Mouse (Mus musculus): ENCODE measurements around the gene Gba. TPM values are rescaled to one million over a fixed set of nuclear protein-coding genes. Genes with fewer than 3 reads are reported as not detected.

Gene Gba
- total and polyA plus RNA-seq, 2 experiments from 2014 or later: 46.1 to 64.6 TPM

GRCm38 (mm10) chr3:89247466-89247865 is 44.7 kb downstream of the Gba start:
- no peak for ATAC-seq (ENCODE audit: low FRiP score)
- Histone ChIP-seq H3K36me3 (ENCODE audit: insufficient read depth, low read length) (peaks cover 6% of the 10 kb centered on the region; the same call in 1 of the 2 replicates), H3K4me3 (ENCODE audit: low read depth, low read length) (no peak overlapping the region), H3K4me2 (ENCODE audit: low read depth, low read length, poor library complexity, severe bottlenecking) (peak overlapping the region; percentile 92), H3K9ac (replicated peaks; ENCODE audit: low read length, poor library complexity, severe bottlenecking) (no peak overlapping the region), H3K4me1 (ENCODE audit: insufficient read depth, low read length) (peaks cover 12% of the 10 kb centered on the region; the same call in 1 of the 2 replicates), H3K27me3 (ENCODE audit: insufficient read depth, low read length) (no peaks in the 10 kb centered on the region), H3K9me3 (ENCODE audit: low read length) (no peaks in the 10 kb centered on the region), H3K27ac (ENCODE audit: low read depth, low read length) (no peak overlapping the region)
- no peak for TF ChIP-seq CTCF (IDR thresholded peaks at IDR 0.05)
- no peak for DNase-seq (ENCODE audit: low spot score)
- 90% methylated on average over 4 of the region's 4 CpGs for WGBS

- H3K27me3 ChIP-seq (ENCODE audit: insufficient read depth, low read length): no peaks in the 10 kb centered on the region
- H3K4me1 ChIP-seq (ENCODE audit: insufficient read depth, low read length): peaks cover 7% of the 10 kb centered on the region; the same call in 1 of the 2 replicates
- no peak overlapping the region for H3K27ac ChIP-seq (ENCODE audit: low read depth, low read length)
Observed at GRCm38 (mm10) chr3:89250435-89251040, 47.8 kb downstream of the Gba start.

GRCm38 (mm10) chr3:89251365-89251895 is 48.7 kb downstream of the Gba start:
- Histone ChIP-seq H3K4me3 (ENCODE audit: low read depth, low read length) (peak overlapping the region; percentile 1; the same call in 1 of the 2 replicates), H3K9ac (replicated peaks; ENCODE audit: low read length, poor library complexity, severe bottlenecking) (no peak overlapping the region), H3K4me2 (ENCODE audit: low read depth, low read length, poor library complexity, severe bottlenecking) (peak overlapping the region; percentile 21), H3K9me3 (ENCODE audit: low read length) (no peaks in the 10 kb centered on the region), H3K27me3 (ENCODE audit: insufficient read depth, low read length) (no peaks in the 10 kb centered on the region), H3K4me1 (ENCODE audit: insufficient read depth, low read length) (peaks cover 7% of the 10 kb centered on the region; the same call in 1 of the 2 replicates), H3K27ac (ENCODE audit: low read depth, low read length) (no peak overlapping the region), H3K36me3 (ENCODE audit: insufficient read depth, low read length) (peaks cover 5% of the 10 kb centered on the region; the same call in 1 of the 2 replicates)
- DNase-seq (ENCODE audit: low spot score) (no peak), ATAC-seq (ENCODE audit: low FRiP score) (no peak)
- TF ChIP-seq CTCF (IDR thresholded peaks at IDR 0.05): no peak
- 7% methylated on average over 17 of the region's 17 CpGs for WGBS

More at GRCm38 (mm10) chr3:89250435-89251040, 47.8 kb downstream of the Gba start:
- no peak for ATAC-seq (ENCODE audit: low FRiP score)
- DNase-seq (ENCODE audit: low spot score): peak; percentile 69
- Histone ChIP-seq H3K4me3 (ENCODE audit: low read depth, low read length) (no peak overlapping the region), H3K9me3 (ENCODE audit: low read length) (no peaks in the 10 kb centered on the region), H3K36me3 (ENCODE audit: insufficient read depth, low read length) (peaks cover 5% of the 10 kb centered on the region; the same call in 1 of the 2 replicates), H3K9ac (replicated peaks; ENCODE audit: low read length, poor library complexity, severe bottlenecking) (no peak overlapping the region), H3K4me2 (ENCODE audit: low read depth, low read length, poor library complexity, severe bottlenecking) (no peak overlapping the region)
- TF ChIP-seq CTCF (IDR thresholded peaks at IDR 0.05): peak; percentile 76
- 24% methylated on average over 7 of the region's 7 CpGs for WGBS

- H3K9me3 ChIP-seq (ENCODE audit: low read length): no peaks in the 10 kb centered on the region
- DNase-seq (ENCODE audit: low spot score): no peak
- no peak for ATAC-seq (ENCODE audit: low FRiP score)
- WGBS: 90% methylated on average over 5 of the region's 5 CpGs
- H3K4me2 ChIP-seq (ENCODE audit: low read depth, low read length, poor library complexity, severe bottlenecking): no peak overlapping the region
- no peak overlapping the region for H3K9ac ChIP-seq (replicated peaks; ENCODE audit: low read length, poor library complexity, severe bottlenecking)
- no peaks in the 10 kb centered on the region for H3K4me1 ChIP-seq (ENCODE audit: insufficient read depth, low read length)
- TF ChIP-seq CTCF (IDR thresholded peaks at IDR 0.05): no peak
- H3K27me3 ChIP-seq (ENCODE audit: insufficient read depth, low read length): no peaks in the 10 kb centered on the region
- no peaks in the 10 kb centered on the region for H3K36me3 ChIP-seq (ENCODE audit: insufficient read depth, low read length)
- no peak overlapping the region for H3K27ac ChIP-seq (ENCODE audit: low read depth, low read length)
- H3K4me3 ChIP-seq (ENCODE audit: low read depth, low read length): no peak overlapping the region
Observed at GRCm38 (mm10) chr3:89254994-89255393, 52.3 kb downstream of the Gba start.

GRCm38 (mm10) chr3:89256177-89256576 is 53.4 kb downstream of the Gba start:
- H3K27ac ChIP-seq (ENCODE audit: low read depth, low read length): no peak overlapping the region
- no peak for TF ChIP-seq CTCF (IDR thresholded peaks at IDR 0.05)
- DNase-seq (ENCODE audit: low spot score) (no peak), ATAC-seq (ENCODE audit: low FRiP score) (no peak)
- H3K27me3 ChIP-seq (ENCODE audit: insufficient read depth, low read length): no peaks in the 10 kb centered on the region
- H3K9ac ChIP-seq (replicated peaks; ENCODE audit: low read length, poor library complexity, severe bottlenecking): no peak overlapping the region
- H3K9me3 ChIP-seq (ENCODE audit: low read length): no peaks in the 10 kb centered on the region
- no peak overlapping the region for H3K4me3 ChIP-seq (ENCODE audit: low read depth, low read length)
- no peaks in the 10 kb centered on the region for H3K4me1 ChIP-seq (ENCODE audit: insufficient read depth, low read length)
- no peaks in the 10 kb centered on the region for H3K36me3 ChIP-seq (ENCODE audit: insufficient read depth, low read length)
- H3K4me2 ChIP-seq (ENCODE audit: low read depth, low read length, poor library complexity, severe bottlenecking): no peak overlapping the region
- 65% methylated on average over 5 of the region's 5 CpGs for WGBS

MicroRNA genes within 50 kb of the gene (microRNA counts, 519-probe panel; counts per million panel counts)
- microRNA mmu-miR-92b: 2,265 counts per million, percentile 66 among the panel's probes with 10 or more counts

Small RNAs within 50 kb of the gene (microRNA-seq; reads per million reads assigned to microRNA genes)
- 2,489 reads per million, percentile 81 among the genes with 10 or more reads in this experiment for gene Mir92b (ENCODE audit: borderline number of aligned reads)

Other genes starting within 250 kb of the Gba start
- 177 and 187 TPM in 2 replicates for gene Rusc1, start 109.6 kb upstream of the Gba start, total RNA-seq (2014; rRNA removed)
- gene Rusc1, start 109.6 kb upstream of the Gba start, polyA plus RNA-seq (2015; fragmentation: Nextera tagmentation; extraction: Ambion mirVana): 103 and 107 TPM in 2 replicates
- gene Gm43738, start 101.8 kb upstream of the Gba start, total RNA-seq (2014; rRNA removed): not detected in 2 replicates
- gene Gm43738, start 101.8 kb upstream of the Gba start, polyA plus RNA-seq (2015; fragmentation: Nextera tagmentation; extraction: Ambion mirVana): not detected in 2 replicates
- gene Fdps, start 101.0 kb upstream of the Gba start, total RNA-seq (2014; rRNA removed): 382 and 401 TPM in 2 replicates
- gene Fdps, start 101.0 kb upstream of the Gba start, polyA plus RNA-seq (2015; fragmentation: Nextera tagmentation; extraction: Ambion mirVana): 407 and 423 TPM in 2 replicates
- gene Pklr, start 66.8 kb upstream of the Gba start, total RNA-seq (2014; rRNA removed): 0.47 TPM in 1 of 2 replicates, not detected in the other
- gene Pklr, start 66.8 kb upstream of the Gba start, polyA plus RNA-seq (2015; fragmentation: Nextera tagmentation; extraction: Ambion mirVana): 0.05 and 0.10 TPM in 2 replicates
- gene Hcn3, start 42.7 kb upstream of the Gba start, total RNA-seq (2014; rRNA removed): 94.8 and 97.8 TPM in 2 replicates
- gene Hcn3, start 42.7 kb upstream of the Gba start, polyA plus RNA-seq (2015; fragmentation: Nextera tagmentation; extraction: Ambion mirVana): 44.8 and 46.7 TPM in 2 replicates
- 38.9 and 44.5 TPM in 2 replicates for gene Clk2, start 38.1 kb upstream of the Gba start, total RNA-seq (2014; rRNA removed)
- gene Clk2, start 38.1 kb upstream of the Gba start, polyA plus RNA-seq (2015; fragmentation: Nextera tagmentation; extraction: Ambion mirVana): 12.1 and 12.6 TPM in 2 replicates
- 71.1 and 84.8 TPM in 2 replicates for gene Scamp3, start 25.5 kb upstream of the Gba start, total RNA-seq (2014; rRNA removed)
- gene Scamp3, start 25.5 kb upstream of the Gba start, polyA plus RNA-seq (2015; fragmentation: Nextera tagmentation; extraction: Ambion mirVana): 151 and 158 TPM in 2 replicates
- gene Fam189b, start 19.8 kb upstream of the Gba start, total RNA-seq (2014; rRNA removed): 12.7 and 22.2 TPM in 2 replicates
- gene Fam189b, start 19.8 kb upstream of the Gba start, polyA plus RNA-seq (2015; fragmentation: Nextera tagmentation; extraction: Ambion mirVana): 32.5 and 37.5 TPM in 2 replicates
- gene Thbs3, start 12.3 kb downstream of the Gba start, total RNA-seq (2014; rRNA removed): 38.5 and 42.9 TPM in 2 replicates
- gene Thbs3, start 12.3 kb downstream of the Gba start, polyA plus RNA-seq (2015; fragmentation: Nextera tagmentation; extraction: Ambion mirVana): 39.0 and 47.6 TPM in 2 replicates
- 101 and 108 TPM in 2 replicates for gene Mtx1, start 24.2 kb downstream of the Gba start, total RNA-seq (2014; rRNA removed)
- 176 and 189 TPM in 2 replicates for gene Mtx1, start 24.2 kb downstream of the Gba start, polyA plus RNA-seq (2015; fragmentation: Nextera tagmentation; extraction: Ambion mirVana)
- 2.8 and 3.8 TPM in 2 replicates for gene Muc1, start 26.1 kb downstream of the Gba start, total RNA-seq (2014; rRNA removed)
- 0.52 and 1.5 TPM in 2 replicates for gene Muc1, start 26.1 kb downstream of the Gba start, polyA plus RNA-seq (2015; fragmentation: Nextera tagmentation; extraction: Ambion mirVana)
- gene Krtcap2, start 43.0 kb downstream of the Gba start, total RNA-seq (2014; rRNA removed): 74.7 and 93.9 TPM in 2 replicates
- 219 TPM in 2 replicates for gene Krtcap2, start 43.0 kb downstream of the Gba start, polyA plus RNA-seq (2015; fragmentation: Nextera tagmentation; extraction: Ambion mirVana)
- 112 and 124 TPM in 2 replicates for gene Trim46, start 43.4 kb downstream of the Gba start, total RNA-seq (2014; rRNA removed)
- 69.1 TPM in 2 replicates for gene Trim46, start 43.4 kb downstream of the Gba start, polyA plus RNA-seq (2015; fragmentation: Nextera tagmentation; extraction: Ambion mirVana)
- 198 and 223 TPM in 2 replicates for gene Dpm3, start 56.4 kb downstream of the Gba start, total RNA-seq (2014; rRNA removed)
- 69.4 and 81.1 TPM in 2 replicates for gene Dpm3, start 56.4 kb downstream of the Gba start, polyA plus RNA-seq (2015; fragmentation: Nextera tagmentation; extraction: Ambion mirVana)
- 22.8 and 32.0 TPM in 2 replicates for gene Slc50a1, start 67.6 kb downstream of the Gba start, total RNA-seq (2014; rRNA removed)
- 42.4 and 48.7 TPM in 2 replicates for gene Slc50a1, start 67.6 kb downstream of the Gba start, polyA plus RNA-seq (2015; fragmentation: Nextera tagmentation; extraction: Ambion mirVana)
- gene Efna1, start 78.2 kb downstream of the Gba start, total RNA-seq (2014; rRNA removed): 6.6 and 7.1 TPM in 2 replicates
- 8.9 and 9.4 TPM in 2 replicates for gene Efna1, start 78.2 kb downstream of the Gba start, polyA plus RNA-seq (2015; fragmentation: Nextera tagmentation; extraction: Ambion mirVana)
- gene Efna3, start 120.0 kb downstream of the Gba start, total RNA-seq (2014; rRNA removed): 93.5 and 115 TPM in 2 replicates
- 52.3 and 58.4 TPM in 2 replicates for gene Efna3, start 120.0 kb downstream of the Gba start, polyA plus RNA-seq (2015; fragmentation: Nextera tagmentation; extraction: Ambion mirVana)
- gene Efna4, start 135.1 kb downstream of the Gba start, total RNA-seq (2014; rRNA removed): 3.0 and 7.9 TPM in 2 replicates
- 2.5 and 3.5 TPM in 2 replicates for gene Efna4, start 135.1 kb downstream of the Gba start, polyA plus RNA-seq (2015; fragmentation: Nextera tagmentation; extraction: Ambion mirVana)
- 63.4 and 88.8 TPM in 2 replicates for gene Adam15, start 147.1 kb downstream of the Gba start, total RNA-seq (2014; rRNA removed)
- gene Adam15, start 147.1 kb downstream of the Gba start, polyA plus RNA-seq (2015; fragmentation: Nextera tagmentation; extraction: Ambion mirVana): 73.6 and 79.4 TPM in 2 replicates
- not detected in 2 replicates for gene Dcst2, start 159.0 kb downstream of the Gba start, total RNA-seq (2014; rRNA removed)
- gene Dcst2, start 159.0 kb downstream of the Gba start, polyA plus RNA-seq (2015; fragmentation: Nextera tagmentation; extraction: Ambion mirVana): 0.31 and 0.51 TPM in 2 replicates
- 0.05 TPM in 1 of 2 replicates, not detected in the other for gene Dcst1, start 162.3 kb downstream of the Gba start, total RNA-seq (2014; rRNA removed)
- 1.1 TPM in 2 replicates for gene Dcst1, start 162.3 kb downstream of the Gba start, polyA plus RNA-seq (2015; fragmentation: Nextera tagmentation; extraction: Ambion mirVana)
- 2.2 and 4.4 TPM in 2 replicates for gene Zbtb7b, start 191.8 kb downstream of the Gba start, total RNA-seq (2014; rRNA removed)
- gene Zbtb7b, start 191.8 kb downstream of the Gba start, polyA plus RNA-seq (2015; fragmentation: Nextera tagmentation; extraction: Ambion mirVana): 0.53 and 0.88 TPM in 2 replicates
- gene Lenep, start 199.9 kb downstream of the Gba start, total RNA-seq (2014; rRNA removed): 1.8 and 2.3 TPM in 2 replicates
- gene Lenep, start 199.9 kb downstream of the Gba start, polyA plus RNA-seq (2015; fragmentation: Nextera tagmentation; extraction: Ambion mirVana): 0.27 TPM in 1 of 2 replicates, not detected in the other
- 32.0 and 34.1 TPM in 2 replicates for gene Flad1, start 208.9 kb downstream of the Gba start, total RNA-seq (2014; rRNA removed)
- 26.0 and 29.3 TPM in 2 replicates for gene Flad1, start 208.9 kb downstream of the Gba start, polyA plus RNA-seq (2015; fragmentation: Nextera tagmentation; extraction: Ambion mirVana)
- 22.4 and 29.2 TPM in 2 replicates for gene Cks1b, start 215.5 kb downstream of the Gba start, total RNA-seq (2014; rRNA removed)
- gene Cks1b, start 215.5 kb downstream of the Gba start, polyA plus RNA-seq (2015; fragmentation: Nextera tagmentation; extraction: Ambion mirVana): 68.6 and 69.6 TPM in 2 replicates
- 21.7 and 24.9 TPM in 2 replicates for gene Shc1, start 215.5 kb downstream of the Gba start, total RNA-seq (2014; rRNA removed)
- 11.0 and 12.7 TPM in 2 replicates for gene Shc1, start 215.5 kb downstream of the Gba start, polyA plus RNA-seq (2015; fragmentation: Nextera tagmentation; extraction: Ambion mirVana)
- gene Pygo2, start 227.3 kb downstream of the Gba start, total RNA-seq (2014; rRNA removed): 77.8 and 91.3 TPM in 2 replicates
- gene Pygo2, start 227.3 kb downstream of the Gba start, polyA plus RNA-seq (2015; fragmentation: Nextera tagmentation; extraction: Ambion mirVana): 38.5 and 40.4 TPM in 2 replicates
- 18.5 and 21.3 TPM in 2 replicates for gene Pbxip1, start 233.8 kb downstream of the Gba start, total RNA-seq (2014; rRNA removed)
- 18.8 and 21.8 TPM in 2 replicates for gene Pbxip1, start 233.8 kb downstream of the Gba start, polyA plus RNA-seq (2015; fragmentation: Nextera tagmentation; extraction: Ambion mirVana)

All from midbrain, postnatal 0 days (tissue).